Mouse (Mus musculus): ENCODE measurements around the gene Sh2b3.
A peak's percentile ranks its signal among the peaks of the same experiment; 100 is the strongest.
"Not testable (repeated sequence)": the region's sequence is repeated elsewhere in the genome, so short reads cannot be mapped to it uniquely, and the experiment has no call there.

Sh2b3 gene

GRCm38 (mm10) chr5:121837441-121838340 lies at the start of gene Sh2b3:
TSS of gene Sh2b3 (minus strand) at chr5:121837646.
- no peak for DNase-seq (ENCODE audit: low spot score in 2 of 2)

- DNase-seq (ENCODE audit: low spot score in 2 of 2): no peak
Observed at GRCm38 (mm10) chr5:121883356-121883755, 45.9 kb upstream of the Sh2b3 start.

- no peak for DNase-seq (ENCODE audit: low spot score in 2 of 2)
Observed at GRCm38 (mm10) chr5:121879211-121879610, 41.8 kb upstream of the Sh2b3 start.

GRCm38 (mm10) chr5:121878703-121879102 lies 41.3 kb upstream of the Sh2b3 start:
- no peak for DNase-seq (ENCODE audit: low spot score in 2 of 2)

- DNase-seq (ENCODE audit: low spot score in 2 of 2): no peak
Observed at GRCm38 (mm10) chr5:121876901-121877300, 39.5 kb upstream of the Sh2b3 start.

GRCm38 (mm10) chr5:121875041-121875440 lies 37.6 kb upstream of the Sh2b3 start:
- DNase-seq (ENCODE audit: low spot score in 2 of 2): no peak

- DNase-seq (ENCODE audit: low spot score in 2 of 2): peak in 1 of 2 experiments; percentile 82
Observed at GRCm38 (mm10) chr5:121872158-121872557, 34.7 kb upstream of the Sh2b3 start.

GRCm38 (mm10) chr5:121871515-121872030 lies 34.1 kb upstream of the Sh2b3 start:
- no peak for DNase-seq (ENCODE audit: low spot score in 2 of 2)

GRCm38 (mm10) chr5:121870832-121871231 lies 33.4 kb upstream of the Sh2b3 start:
- no peak for DNase-seq (ENCODE audit: low spot score in 2 of 2)

- no peak for DNase-seq (ENCODE audit: low spot score in 2 of 2)
Observed at GRCm38 (mm10) chr5:121867963-121868362, 30.5 kb upstream of the Sh2b3 start.

- DNase-seq (ENCODE audit: low spot score in 2 of 2): no peak
Observed at GRCm38 (mm10) chr5:121864330-121864729, 26.9 kb upstream of the Sh2b3 start.

- DNase-seq (ENCODE audit: low spot score in 2 of 2): no peak
Observed at GRCm38 (mm10) chr5:121861964-121862363, 24.5 kb upstream of the Sh2b3 start.

- no peak for DNase-seq (ENCODE audit: low spot score in 2 of 2)
Observed at GRCm38 (mm10) chr5:121858427-121858826, 21.0 kb upstream of the Sh2b3 start.

- no peak for DNase-seq (ENCODE audit: low spot score in 2 of 2)
Observed at GRCm38 (mm10) chr5:121856740-121857139, 19.3 kb upstream of the Sh2b3 start.

- DNase-seq (ENCODE audit: low spot score in 2 of 2): no peak
Observed at GRCm38 (mm10) chr5:121854768-121855167, 17.3 kb upstream of the Sh2b3 start.

GRCm38 (mm10) chr5:121853368-121854051 lies 16.1 kb upstream of the Sh2b3 start:
- no peak for DNase-seq (ENCODE audit: low spot score in 2 of 2)

GRCm38 (mm10) chr5:121849478-121850349 lies 12.3 kb upstream of the Sh2b3 start:
- no peak for DNase-seq (ENCODE audit: low spot score in 2 of 2)

- DNase-seq (ENCODE audit: low spot score in 2 of 2): peak; percentile 82 to 91
Observed at GRCm38 (mm10) chr5:121848743-121849142, 11.3 kb upstream of the Sh2b3 start, which contains the start of gene Pheta1. TSS of gene Pheta1 (plus strand) at chr5:121848984.

- no peak for DNase-seq (ENCODE audit: low spot score in 2 of 2)
Observed at GRCm38 (mm10) chr5:121848035-121848519, 10.6 kb upstream of the Sh2b3 start.

- not testable (repeated sequence) for DNase-seq (ENCODE audit: low spot score in 2 of 2)
Observed at GRCm38 (mm10) chr5:121847269-121847668, 9.8 kb upstream of the Sh2b3 start.

GRCm38 (mm10) chr5:121846322-121846721 lies 8.9 kb upstream of the Sh2b3 start:
- no peak for DNase-seq (ENCODE audit: low spot score in 2 of 2)
